Mouse (Mus musculus): ENCODE data around the gene Olfr1216. TPM values are rescaled to one million over a fixed set of nuclear protein-coding genes. Genes with fewer than 3 reads are reported as not detected.
"Not testable (repeated sequence)": the region's sequence is repeated elsewhere in the genome, so short reads cannot be mapped to it uniquely, and the experiment has no call there.

Gene Olfr1216
- not detected in 2 replicates for polyA plus RNA-seq (2015; fragmentation: Nextera tagmentation; extraction: Ambion mirVana)

GRCm38 (mm10) chr2:89018240-89018639 lies at the start of gene Olfr1216:
TSS of gene Olfr1216 (minus strand) at chr2:89018340.
- no peaks in the 10 kb centered on the region for H3K4me1 ChIP-seq (replicated peaks)
- 49% methylated on average over 1 of the region's 1 CpGs for WGBS (ENCODE audit: insufficient replicate concordance)

DNA sequence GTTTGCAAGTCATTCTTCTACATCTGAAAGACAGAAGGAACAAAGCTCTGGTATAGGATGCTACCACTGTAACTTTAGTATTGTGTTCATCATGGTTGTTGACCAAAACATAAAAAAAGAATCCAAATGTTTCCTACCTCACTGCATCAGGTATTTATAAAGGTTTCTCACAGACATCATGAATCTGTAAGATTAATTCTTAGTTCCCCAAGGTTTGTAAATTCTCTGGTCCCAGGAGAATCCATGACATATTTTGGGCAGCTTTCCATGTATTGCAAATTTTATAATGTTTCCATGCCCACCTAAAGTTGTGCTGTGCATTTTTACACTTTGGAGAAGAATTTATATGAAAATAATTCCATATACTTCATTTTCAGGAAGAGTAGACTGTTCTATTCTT lies 42.9 kb upstream of the Olfr1216 start, which contains the start of gene Olfr1218:
Gene Olfr1218 (minus strand): TSS at position 101 of the 400 bp plus-strand sequence.
- Histone ChIP-seq H3K4me2 (no peak within 1 kb of the TSS), H3K27ac (replicated peaks) (no peak within 1 kb of the TSS), H3K4me1 (replicated peaks) (no peaks in the 10 kb centered on the region), H3K36me3 (replicated peaks) (no peaks in the 10 kb centered on the region), H3K9me3 (replicated peaks) (no peaks in the 10 kb centered on the region), H3K27me3 (no peaks in the 10 kb centered on the region), H3K4me3 (replicated peaks) (no peak within 1 kb of the TSS), H3K9ac (no peak within 1 kb of the TSS)
- no peak for ATAC-seq (ENCODE audit: insufficient read depth)

More at GRCm38 (mm10) chr2:89018240-89018639, at the start of gene Olfr1216:
- Histone ChIP-seq H3K9ac (no peak within 1 kb of the TSS), H3K27me3 (no peaks in the 10 kb centered on the region), H3K4me2 (no peak within 1 kb of the TSS), H3K9me3 (replicated peaks) (no peaks in the 10 kb centered on the region), H3K27ac (replicated peaks) (no peak within 1 kb of the TSS), H3K36me3 (replicated peaks) (no peaks in the 10 kb centered on the region), H3K4me3 (replicated peaks) (no peak within 1 kb of the TSS)
- no peak for ATAC-seq (ENCODE audit: insufficient read depth)

DNA sequence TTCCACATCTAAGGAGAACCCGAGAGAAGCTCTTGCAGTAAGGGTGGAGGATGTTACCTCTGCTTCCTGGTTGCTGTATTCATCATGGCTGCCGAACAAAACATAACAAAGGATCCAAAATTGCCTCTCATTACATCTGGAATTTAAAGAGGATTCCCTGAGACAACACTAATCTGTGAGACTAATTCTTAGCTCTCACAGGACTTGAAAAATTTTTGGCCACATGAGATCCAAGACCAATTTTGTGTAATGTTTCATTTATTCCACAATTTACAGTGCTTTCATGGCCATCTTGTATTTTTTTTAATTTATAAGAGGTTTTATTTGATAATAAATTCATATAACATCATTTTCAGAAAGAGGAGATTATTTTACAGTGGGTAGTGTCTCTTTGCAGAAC lies 13.8 kb upstream of the Olfr1216 start, which contains the start of gene Olfr1217:
Gene Olfr1217 (minus strand): TSS at position 101 of the 400 bp plus-strand sequence.
- no peak within 1 kb of the TSS for H3K4me2 ChIP-seq
- no peak within 1 kb of the TSS for H3K9ac ChIP-seq
- 37% methylated on average over 2 of the region's 2 CpGs for WGBS (ENCODE audit: insufficient replicate concordance)
- no peak for ATAC-seq (ENCODE audit: insufficient read depth)
- no peaks in the 10 kb centered on the region for H3K4me1 ChIP-seq (replicated peaks)
- no peaks in the 10 kb centered on the region for H3K27me3 ChIP-seq
- no peaks in the 10 kb centered on the region for H3K9me3 ChIP-seq (replicated peaks)
- H3K27ac ChIP-seq (replicated peaks), result no peak within 1 kb of the TSS
- no peak within 1 kb of the TSS for H3K4me3 ChIP-seq (replicated peaks)
- H3K36me3 ChIP-seq (replicated peaks), result no peaks in the 10 kb centered on the region

GRCm38 (mm10) chr2:89021436-89021835 lies 3.3 kb upstream of the Olfr1216 start:
- not testable (repeated sequence) for H3K36me3 ChIP-seq (replicated peaks); H3K27ac ChIP-seq (replicated peaks); H3K4me2 ChIP-seq; H3K4me3 ChIP-seq (replicated peaks); ATAC-seq (ENCODE audit: insufficient read depth); H3K9ac ChIP-seq; H3K27me3 ChIP-seq; H3K4me1 ChIP-seq (replicated peaks); H3K9me3 ChIP-seq (replicated peaks)
- WGBS (ENCODE audit: insufficient replicate concordance), result 46% methylated on average over 3 of the region's 3 CpGs

- Histone ChIP-seq H3K36me3 (replicated peaks) (no peaks in the 10 kb centered on the region), H3K9me3 (replicated peaks) (no peaks in the 10 kb centered on the region), H3K27ac (replicated peaks) (no peak within 1 kb of the TSS), H3K4me3 (replicated peaks) (no peak within 1 kb of the TSS), H3K9ac (no peak within 1 kb of the TSS), H3K4me1 (replicated peaks) (no peaks in the 10 kb centered on the region), H3K4me2 (no peak within 1 kb of the TSS), H3K27me3 (no peaks in the 10 kb centered on the region)
- WGBS (ENCODE audit: insufficient replicate concordance), result 40% methylated on average over 2 of the region's 2 CpGs
- no peak for ATAC-seq (ENCODE audit: insufficient read depth)
These were observed 11.3 kb downstream of the Olfr1216 start, which contains the start of gene Olfr1215 for GRCm38 (mm10) chr2:89006873-89007272. TSS of gene Olfr1215 (minus strand) at chr2:89006973.

GRCm38 (mm10) chr2:88992553-88992952 lies 25.6 kb downstream of the Olfr1216 start, which contains the start of gene Olfr1214:
TSS of gene Olfr1214 (minus strand) at chr2:88992653.
- Histone ChIP-seq H3K4me1 (replicated peaks) (no peaks in the 10 kb centered on the region), H3K4me3 (replicated peaks) (no peak within 1 kb of the TSS), H3K9ac (no peak within 1 kb of the TSS), H3K9me3 (replicated peaks) (no peaks in the 10 kb centered on the region), H3K4me2 (no peak within 1 kb of the TSS), H3K27ac (replicated peaks) (no peak within 1 kb of the TSS), H3K27me3 (no peaks in the 10 kb centered on the region), H3K36me3 (replicated peaks) (no peaks in the 10 kb centered on the region)
- ATAC-seq (ENCODE audit: insufficient read depth), result no peak
- 64% methylated on average over 1 of the region's 1 CpGs for WGBS (ENCODE audit: insufficient replicate concordance)

DNA sequence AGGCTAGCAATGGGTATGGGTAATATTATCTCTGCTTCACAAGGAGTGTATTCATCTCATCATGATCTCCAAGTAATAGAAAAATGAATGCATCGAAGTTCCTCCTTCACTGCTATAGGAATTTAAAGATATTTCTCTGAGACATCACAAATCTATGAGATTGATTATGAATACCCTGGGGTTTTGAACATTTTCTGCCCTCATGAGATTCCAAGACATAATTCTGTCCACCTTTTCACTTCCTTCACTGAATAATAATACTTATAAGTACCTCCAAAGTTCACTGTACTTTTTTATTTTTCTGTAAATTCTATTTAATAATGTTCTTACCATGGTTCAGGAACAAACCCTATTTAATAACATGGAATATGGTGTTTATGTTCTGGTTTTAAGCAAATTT lies 38.0 kb downstream of the Olfr1216 start, which contains the start of gene Gm13762:
Gene Gm13762 (minus strand): TSS at position 101 of the 400 bp plus-strand sequence.
- Histone ChIP-seq H3K27me3 (no peaks in the 10 kb centered on the region), H3K4me3 (replicated peaks) (no peak within 1 kb of the TSS), H3K4me2 (no peak within 1 kb of the TSS), H3K9me3 (replicated peaks) (no peaks in the 10 kb centered on the region), H3K4me1 (replicated peaks) (no peaks in the 10 kb centered on the region), H3K27ac (replicated peaks) (no peak within 1 kb of the TSS), H3K9ac (no peak within 1 kb of the TSS), H3K36me3 (replicated peaks) (no peaks in the 10 kb centered on the region)
- no peak for ATAC-seq (ENCODE audit: insufficient read depth)
- WGBS (ENCODE audit: insufficient replicate concordance), result 46% methylated on average over 1 of the region's 1 CpGs

Other genes with a start within 250 kb of the Olfr1216 start
- not detected in 2 replicates for gene Olfr1200, start 247.9 kb downstream of the Olfr1216 start, polyA plus RNA-seq (2015; fragmentation: Nextera tagmentation; extraction: Ambion mirVana)
- not detected in 2 replicates for gene Olfr1201, start 225.3 kb downstream of the Olfr1216 start, polyA plus RNA-seq (2015; fragmentation: Nextera tagmentation; extraction: Ambion mirVana)
- gene Olfr1202, start 203.8 kb downstream of the Olfr1216 start, polyA plus RNA-seq (2015; fragmentation: Nextera tagmentation; extraction: Ambion mirVana), result not detected in 2 replicates
- gene Olfr1205, start 188.6 kb downstream of the Olfr1216 start, polyA plus RNA-seq (2015; fragmentation: Nextera tagmentation; extraction: Ambion mirVana), result not detected in 2 replicates
- gene Olfr1204, start 169.0 kb downstream of the Olfr1216 start, polyA plus RNA-seq (2015; fragmentation: Nextera tagmentation; extraction: Ambion mirVana), result not detected in 2 replicates
- not detected in 2 replicates for gene Olfr1206, start 155.1 kb downstream of the Olfr1216 start, polyA plus RNA-seq (2015; fragmentation: Nextera tagmentation; extraction: Ambion mirVana)
- gene Olfr1208, start 116.0 kb downstream of the Olfr1216 start, polyA plus RNA-seq (2015; fragmentation: Nextera tagmentation; extraction: Ambion mirVana), result not detected in 2 replicates
- gene Olfr1209, start 103.2 kb downstream of the Olfr1216 start, polyA plus RNA-seq (2015; fragmentation: Nextera tagmentation; extraction: Ambion mirVana), result not detected in 2 replicates
- gene Olfr1211, start 80.2 kb downstream of the Olfr1216 start, polyA plus RNA-seq (2015; fragmentation: Nextera tagmentation; extraction: Ambion mirVana), result not detected in 2 replicates
- gene Olfr1212, start 64.4 kb downstream of the Olfr1216 start, polyA plus RNA-seq (2015; fragmentation: Nextera tagmentation; extraction: Ambion mirVana), result not detected in 2 replicates
- not detected in 2 replicates for gene Gm13762, start 38.1 kb downstream of the Olfr1216 start, polyA plus RNA-seq (2015; fragmentation: Nextera tagmentation; extraction: Ambion mirVana)
- not detected in 2 replicates for gene Olfr1214, start 25.7 kb downstream of the Olfr1216 start, polyA plus RNA-seq (2015; fragmentation: Nextera tagmentation; extraction: Ambion mirVana)
- not detected in 2 replicates for gene Olfr1215, start 11.4 kb downstream of the Olfr1216 start, polyA plus RNA-seq (2015; fragmentation: Nextera tagmentation; extraction: Ambion mirVana)
- gene Olfr1217, start 13.7 kb upstream of the Olfr1216 start, polyA plus RNA-seq (2015; fragmentation: Nextera tagmentation; extraction: Ambion mirVana), result not detected in 2 replicates
- not detected in 2 replicates for gene Olfr1218, start 42.8 kb upstream of the Olfr1216 start, polyA plus RNA-seq (2015; fragmentation: Nextera tagmentation; extraction: Ambion mirVana)
- gene Olfr1219, start 65.2 kb upstream of the Olfr1216 start, polyA plus RNA-seq (2015; fragmentation: Nextera tagmentation; extraction: Ambion mirVana), result not detected in 2 replicates
- not detected in 2 replicates for gene Olfr1220, start 88.5 kb upstream of the Olfr1216 start, polyA plus RNA-seq (2015; fragmentation: Nextera tagmentation; extraction: Ambion mirVana)
- gene Olfr1221, start 98.9 kb upstream of the Olfr1216 start, polyA plus RNA-seq (2015; fragmentation: Nextera tagmentation; extraction: Ambion mirVana), result not detected in 2 replicates
- gene Olfr1222, start 114.7 kb upstream of the Olfr1216 start, polyA plus RNA-seq (2015; fragmentation: Nextera tagmentation; extraction: Ambion mirVana), result not detected in 2 replicates
- not detected in 2 replicates for gene Olfr1223, start 133.2 kb upstream of the Olfr1216 start, polyA plus RNA-seq (2015; fragmentation: Nextera tagmentation; extraction: Ambion mirVana)
- gene Olfr1224-ps1, start 145.8 kb upstream of the Olfr1216 start, polyA plus RNA-seq (2015; fragmentation: Nextera tagmentation; extraction: Ambion mirVana), result not detected in 2 replicates
- gene Olfr1225, start 156.3 kb upstream of the Olfr1216 start, polyA plus RNA-seq (2015; fragmentation: Nextera tagmentation; extraction: Ambion mirVana), result not detected in 2 replicates
- gene Olfr1226, start 181.7 kb upstream of the Olfr1216 start, polyA plus RNA-seq (2015; fragmentation: Nextera tagmentation; extraction: Ambion mirVana), result not detected in 2 replicates
- not detected in 2 replicates for gene Olfr1228, start 235.7 kb upstream of the Olfr1216 start, polyA plus RNA-seq (2015; fragmentation: Nextera tagmentation; extraction: Ambion mirVana)